Mouse (Mus musculus) left cerebral cortex, adult 8-10 months (tissue): Measurements from ENCODE around the gene St8sia1. TPM values are rescaled to one million over a fixed set of nuclear protein-coding genes. Genes with fewer than 3 reads are reported as not detected.

Source experiments
- DNase-seq, 2 experiments: peaks; one replicate each; pipeline ENCODE4 v3.0.0; 2022; ENCODE audit warnings: low spot score in 2 of 2
- total RNA-seq, 4 experiments: library from RNA; stranded (reverse); gene quantifications; 2 replicates each; pipeline ENCODE4 v1.2.4; 2022

Gene St8sia1
- total RNA-seq, 4 experiments from 2014 or later, result 29.4 to 41.0 (median 34.8) TPM

DNA sequence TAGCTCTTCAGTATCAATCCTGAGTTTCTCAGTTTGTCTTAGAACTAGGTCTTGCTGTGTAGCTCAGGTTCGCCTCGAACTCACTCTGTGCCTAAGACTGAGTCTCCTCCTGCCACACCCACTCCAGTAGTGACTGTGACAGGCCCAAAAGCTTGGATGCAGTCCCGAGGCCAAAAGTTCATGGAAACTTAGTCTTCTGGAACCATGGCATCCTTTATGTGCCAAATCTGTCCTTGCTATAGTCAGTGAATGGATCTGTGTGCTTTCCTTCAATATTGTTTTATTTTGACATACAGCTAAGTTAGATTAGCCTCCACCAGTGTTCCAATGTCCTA, 54.5 kb downstream of the St8sia1 start:
- no peak for DNase-seq

DNA sequence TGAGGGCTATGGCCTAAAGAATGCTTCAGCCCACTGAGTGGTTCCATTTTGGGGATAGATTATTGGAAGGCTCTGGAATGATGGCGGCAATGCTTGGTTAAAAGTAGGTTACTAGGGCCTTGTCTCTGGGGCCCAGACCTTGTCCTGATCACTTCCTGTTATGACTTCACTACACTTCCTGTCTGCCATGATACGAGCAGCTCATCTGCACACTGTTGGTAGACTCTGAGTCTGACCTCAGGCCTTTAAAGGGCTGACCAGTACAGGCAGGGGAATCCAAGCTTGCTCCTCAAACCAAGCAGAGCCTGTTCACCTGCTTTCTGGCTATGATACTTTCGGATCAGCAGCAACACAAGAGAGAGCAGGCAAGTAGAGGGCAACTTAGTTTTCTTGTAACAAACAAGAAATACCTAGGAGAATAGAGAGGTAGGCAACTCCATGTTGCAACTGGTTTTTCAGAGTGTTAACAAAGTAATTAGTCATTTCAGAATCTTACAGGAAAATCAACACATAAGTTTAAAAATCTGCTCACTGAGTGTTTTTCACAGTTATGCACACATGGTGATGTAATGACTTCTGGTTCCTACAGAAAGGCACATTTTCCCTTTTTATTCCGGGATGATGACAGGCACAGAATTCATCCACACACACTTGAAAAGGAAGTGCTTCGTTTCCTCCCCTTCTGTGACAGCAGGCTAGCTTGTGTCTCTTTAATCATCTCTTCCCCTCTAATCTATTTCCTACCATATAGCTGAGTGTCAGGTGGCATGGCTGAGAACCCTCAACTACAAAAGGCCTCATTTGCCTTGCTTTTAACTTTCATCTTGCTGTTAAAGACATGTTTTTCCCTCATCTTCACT, 55.1 kb downstream of the St8sia1 start:
- DNase-seq, result no peak

DNA sequence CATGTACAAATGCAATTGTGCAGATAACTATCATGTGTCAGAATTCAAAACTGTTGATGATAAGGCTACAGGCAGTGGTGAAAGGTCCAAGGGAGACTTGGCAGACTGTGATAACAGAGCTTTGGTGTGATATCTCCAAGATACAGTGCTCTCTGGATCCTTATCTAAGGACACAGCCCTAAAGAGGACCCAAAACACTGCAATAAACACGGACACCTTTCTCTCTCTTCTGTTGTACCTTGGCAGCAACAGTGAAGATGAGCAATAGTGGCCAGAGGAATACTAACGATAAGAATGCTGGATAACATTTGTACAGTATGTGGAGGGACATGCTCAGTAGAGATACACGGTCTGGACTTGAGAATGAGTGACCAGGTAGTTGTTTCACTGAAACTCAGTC, 55.8 kb downstream of the St8sia1 start:
- no peak for DNase-seq

DNA sequence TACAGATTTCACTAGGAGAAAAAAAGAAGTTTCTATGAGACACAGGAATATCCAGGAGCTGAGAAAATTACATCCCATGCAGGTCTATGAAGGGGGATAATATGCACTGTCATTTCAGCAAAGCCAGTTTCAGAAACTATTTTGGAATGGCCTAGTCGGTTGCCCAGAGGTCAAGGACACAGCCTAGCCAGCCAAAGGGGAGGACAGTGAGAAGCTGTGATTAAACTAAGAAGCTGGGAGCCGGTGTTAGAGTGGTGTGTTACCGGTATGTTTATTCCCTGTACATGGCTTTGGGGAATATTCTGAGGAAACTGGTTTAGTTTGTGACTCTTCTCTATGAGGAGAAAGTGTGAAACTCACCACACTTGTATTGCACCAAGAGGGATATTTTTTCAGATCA, 68.9 kb downstream of the St8sia1 start:
- no peak for DNase-seq

DNA sequence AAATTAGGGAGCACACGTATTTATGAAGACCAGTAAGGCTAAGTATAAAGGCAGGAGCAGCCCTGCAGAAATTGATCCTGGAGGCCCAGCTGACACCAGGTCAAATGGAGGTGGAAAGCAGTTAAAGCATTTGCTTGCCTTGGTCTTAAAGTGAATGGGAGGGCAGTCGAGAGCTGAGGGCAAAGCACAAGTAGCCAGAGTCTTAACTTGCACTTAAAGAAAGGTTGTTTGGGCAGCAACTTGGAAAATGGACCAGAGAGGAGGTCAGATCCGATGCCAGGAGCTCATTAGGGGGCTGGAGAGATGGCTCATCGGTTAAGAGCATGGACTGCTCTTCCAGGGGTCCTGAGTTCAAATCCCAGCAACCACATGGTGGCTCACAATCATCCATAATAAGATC, 70.5 kb downstream of the St8sia1 start:
- no peak for DNase-seq

DNA sequence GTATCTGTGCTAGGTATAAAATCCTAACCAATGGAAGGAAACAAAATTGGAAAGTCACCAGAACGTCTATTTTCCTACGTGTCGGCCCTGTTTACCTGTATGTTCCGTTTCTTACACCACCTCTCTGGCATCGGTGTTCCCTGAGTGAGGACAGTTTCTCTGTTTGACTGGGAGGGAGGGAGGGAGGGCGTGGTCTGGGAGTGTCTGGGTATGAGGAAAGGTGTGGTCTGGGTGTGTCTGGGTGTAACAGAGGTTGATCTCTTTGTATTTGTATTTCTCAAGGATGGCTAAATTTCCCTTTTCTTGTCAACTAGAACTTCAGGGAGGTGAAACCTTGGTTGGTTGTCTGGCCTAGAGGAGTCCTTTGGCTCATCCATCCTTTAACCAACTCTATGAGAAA, 73.9 kb downstream of the St8sia1 start:
- no peak for DNase-seq

DNA sequence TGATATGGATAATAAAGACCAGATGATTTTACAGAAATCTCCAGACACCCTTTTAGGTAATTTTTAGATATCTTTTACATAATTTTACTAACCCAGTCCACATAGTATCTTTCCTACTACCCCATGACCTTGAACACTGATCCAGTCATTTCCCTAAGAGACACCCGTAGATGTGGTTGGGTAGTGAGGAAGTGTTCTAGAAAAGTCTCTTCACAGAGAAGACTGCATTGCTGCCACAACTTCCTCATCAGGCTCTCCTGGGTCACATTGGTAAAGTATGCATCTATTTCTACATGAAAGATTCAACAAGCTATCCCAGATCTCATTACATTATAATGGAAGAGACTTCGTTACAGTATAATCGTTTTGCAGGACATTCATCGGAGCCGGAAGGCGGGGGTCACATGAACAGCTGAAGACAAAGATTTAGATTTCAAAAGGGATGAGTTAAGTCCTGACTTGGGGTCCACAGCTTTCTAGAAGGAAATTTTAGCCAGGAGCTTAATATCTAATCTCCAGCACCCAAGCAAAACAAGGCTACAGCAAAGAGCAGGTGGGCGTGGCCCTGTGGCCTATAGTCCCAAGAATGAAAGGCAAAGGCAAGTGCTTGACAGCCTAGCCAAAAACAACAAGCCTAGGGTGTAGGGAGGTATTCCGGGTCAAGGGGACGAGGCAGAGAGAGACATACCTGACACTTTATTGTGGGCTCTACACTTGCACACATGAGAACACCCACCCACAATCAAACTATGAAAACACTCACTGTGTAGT, 75.1 kb downstream of the St8sia1 start:
- DNase-seq, result no peak

DNA sequence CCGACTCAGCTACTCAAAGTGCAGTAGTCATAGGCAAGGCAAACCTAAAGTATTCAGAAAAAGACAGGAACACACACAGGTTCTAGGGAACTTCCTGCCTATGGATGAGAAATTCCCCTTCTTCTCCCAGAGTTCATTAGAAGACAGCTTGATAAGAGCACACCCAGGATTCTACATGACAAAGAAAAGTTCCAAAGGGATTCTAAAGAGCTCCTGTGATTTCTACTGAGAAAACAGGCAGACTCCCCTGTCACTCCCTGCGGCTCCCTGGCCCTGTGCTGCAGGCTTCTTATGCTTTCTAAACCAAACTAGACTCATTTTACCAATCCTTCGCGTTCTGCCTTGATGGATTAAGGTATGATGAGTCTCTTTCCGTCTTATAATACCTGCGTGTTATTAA, 75.9 kb downstream of the St8sia1 start:
- no peak for DNase-seq

DNA sequence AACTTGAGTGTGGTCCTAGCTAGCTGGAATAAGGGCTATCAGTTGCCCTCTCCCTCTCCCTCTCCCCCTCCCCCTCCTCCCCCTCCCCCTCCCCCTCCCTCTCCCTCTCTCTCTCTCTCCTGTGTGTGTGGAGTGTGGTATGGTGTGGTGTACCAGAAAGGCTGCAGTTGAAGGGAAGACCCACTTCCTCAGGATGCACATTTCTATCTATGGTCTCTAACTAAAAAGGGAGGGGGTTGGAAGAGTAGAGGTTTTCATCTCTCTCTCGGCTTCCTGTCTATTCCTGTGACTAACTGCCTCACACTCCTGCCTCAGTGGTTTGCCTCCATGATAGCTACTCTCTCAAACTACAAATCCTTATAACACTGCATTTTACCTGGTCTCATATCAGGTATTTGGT, 76.9 kb downstream of the St8sia1 start:
- no peak for DNase-seq

DNA sequence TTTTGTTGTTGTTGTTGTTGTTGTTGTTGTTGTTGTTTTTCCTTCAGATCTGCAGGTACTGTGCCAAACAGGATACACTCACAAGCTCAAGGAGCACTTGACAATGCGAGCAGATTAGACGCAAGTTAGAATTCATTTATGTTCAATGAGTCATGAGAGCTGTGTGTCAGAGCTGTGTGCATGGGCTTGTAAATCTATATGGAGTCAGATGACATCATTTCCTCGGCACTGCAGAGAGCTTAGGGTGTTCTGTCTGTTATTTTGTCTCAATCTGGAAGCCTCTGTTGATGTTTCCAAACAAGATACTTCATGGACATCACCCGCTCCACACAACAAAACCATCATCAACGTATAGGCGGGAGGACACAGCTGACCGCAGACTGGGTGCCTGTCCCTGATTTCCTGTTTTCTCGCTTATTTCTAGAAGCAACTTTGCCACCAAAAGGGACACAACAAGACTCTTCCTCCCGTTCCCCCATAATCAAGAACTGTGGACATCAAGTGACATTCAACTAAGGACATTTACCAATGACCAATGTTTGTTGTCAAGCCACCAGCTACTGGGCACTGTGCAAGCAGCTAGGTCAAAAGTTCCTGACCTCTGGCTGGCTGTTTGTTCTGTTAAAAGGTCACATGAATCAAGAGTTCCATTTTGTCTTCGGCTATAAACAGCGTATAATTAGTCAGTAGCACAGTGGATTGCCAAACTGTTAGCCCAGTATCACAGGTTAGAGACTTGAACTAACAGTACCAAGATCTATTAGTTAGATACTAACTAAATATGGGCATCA, 78.7 kb downstream of the St8sia1 start:
- no peak for DNase-seq

DNA sequence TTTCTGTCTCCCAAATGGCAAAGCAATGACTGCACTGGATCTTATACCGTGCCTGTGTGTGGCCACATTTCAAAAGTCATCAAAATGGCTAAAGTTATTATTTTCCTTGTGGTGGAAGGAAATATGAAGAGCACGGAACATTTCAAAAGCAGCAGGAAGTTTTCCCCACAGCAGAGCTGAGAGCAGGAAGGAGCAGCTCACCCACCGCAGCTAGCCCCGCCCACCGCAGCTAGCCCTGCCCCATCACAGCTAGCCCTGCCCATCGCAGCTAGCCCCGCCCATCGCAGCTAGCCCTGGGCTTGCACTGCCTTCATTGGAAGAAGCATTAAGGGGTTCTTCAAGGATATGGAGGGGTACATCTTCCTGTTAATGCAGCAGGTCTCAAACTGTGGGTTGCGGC, 80.1 kb downstream of the St8sia1 start:
- no peak for DNase-seq

DNA sequence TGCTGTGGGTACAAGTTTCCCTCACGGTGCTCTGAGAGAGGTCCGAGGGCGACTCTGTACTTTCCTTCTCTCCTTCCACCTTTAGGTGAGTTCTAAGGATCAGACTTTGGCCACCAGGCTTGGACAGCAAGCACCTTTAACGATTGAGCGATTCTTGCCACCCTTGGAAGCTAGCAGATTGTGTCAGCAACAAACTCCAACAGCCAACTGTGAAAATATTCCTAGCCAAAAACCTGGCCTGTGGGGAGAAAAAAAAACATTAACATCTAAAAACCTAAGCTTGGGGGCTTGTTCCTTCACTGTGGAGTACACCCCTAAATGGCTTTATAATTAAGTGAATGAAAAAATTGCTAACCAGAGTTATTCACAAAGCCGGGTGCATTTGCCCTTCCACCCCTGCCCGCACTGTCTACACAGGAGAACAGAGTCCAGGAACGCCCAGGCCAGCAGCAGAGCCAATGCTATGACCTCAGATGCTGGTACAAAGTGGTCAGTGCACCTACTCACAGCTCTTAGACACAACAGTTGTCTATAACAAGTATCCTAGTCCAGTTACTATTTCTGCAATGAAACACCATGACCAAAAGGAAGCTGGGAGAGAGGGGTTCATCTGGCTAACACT, 83.3 kb downstream of the St8sia1 start:
- no peak for DNase-seq

DNA sequence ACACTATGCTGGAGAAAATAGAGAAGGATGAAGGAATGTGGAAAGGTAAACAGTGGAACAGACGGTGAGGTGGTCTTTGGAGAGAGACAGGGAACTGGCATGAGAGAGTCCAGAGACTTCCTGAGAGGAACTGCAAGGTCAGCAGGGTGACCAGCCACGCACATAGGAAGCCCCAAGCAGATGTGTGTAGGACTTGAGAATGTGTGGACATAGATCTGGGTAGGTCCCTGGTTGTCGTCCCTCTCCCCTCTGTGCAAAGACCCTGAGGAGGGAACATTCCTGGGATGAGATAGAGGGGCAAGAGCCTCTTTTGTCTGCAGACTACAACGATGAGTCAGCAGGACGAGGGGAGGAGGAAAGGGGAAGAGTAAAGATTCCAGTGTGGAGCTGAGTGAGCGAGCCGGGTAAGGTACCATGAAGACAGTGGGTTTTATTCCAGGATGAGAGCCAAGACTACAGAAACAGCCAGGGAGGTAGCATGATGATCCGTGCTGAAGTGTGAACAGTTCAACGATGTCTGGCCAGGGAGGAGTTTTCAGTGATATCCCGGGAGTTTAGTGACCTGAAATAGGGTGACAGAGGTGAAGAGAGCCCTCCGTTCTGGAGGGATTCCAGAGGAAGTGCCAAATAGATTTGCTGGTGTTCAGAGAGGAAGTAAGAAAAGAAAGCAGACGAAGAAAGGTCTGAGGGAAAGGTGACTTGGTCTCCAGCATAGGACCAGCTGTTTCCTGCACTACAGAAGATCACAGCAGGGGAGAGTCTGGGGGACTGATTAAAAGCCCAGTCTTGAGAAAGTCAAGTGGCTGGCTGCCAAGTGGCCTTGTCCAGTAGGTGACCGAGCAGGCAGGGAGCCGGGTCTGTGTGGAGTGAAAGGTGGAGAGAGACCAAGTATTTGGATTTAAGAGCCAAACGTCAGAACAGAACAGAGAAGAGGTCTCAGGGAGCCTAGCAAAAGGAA, 85.2 kb downstream of the St8sia1 start:
- no peak for DNase-seq

DNA sequence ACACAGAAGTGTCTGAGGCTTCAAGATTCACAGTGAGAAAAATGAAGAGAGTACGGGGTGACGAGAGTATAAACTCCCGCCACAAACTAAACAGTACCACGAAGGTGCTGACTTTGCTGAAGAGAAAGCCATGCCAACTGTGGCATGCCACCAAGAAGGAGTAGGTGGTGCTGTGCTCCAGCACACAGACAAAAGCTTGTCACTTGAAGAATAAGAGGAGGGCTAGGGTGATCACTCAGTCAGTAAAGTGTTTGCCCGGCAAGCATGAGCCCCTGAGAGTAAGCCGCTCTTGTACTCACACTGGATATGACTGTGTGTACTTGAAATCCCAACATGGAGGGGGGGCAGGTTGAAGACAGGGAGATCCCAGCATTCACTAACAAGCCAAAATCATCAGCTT, 87.0 kb downstream of the St8sia1 start:
- no peak for DNase-seq

DNA sequence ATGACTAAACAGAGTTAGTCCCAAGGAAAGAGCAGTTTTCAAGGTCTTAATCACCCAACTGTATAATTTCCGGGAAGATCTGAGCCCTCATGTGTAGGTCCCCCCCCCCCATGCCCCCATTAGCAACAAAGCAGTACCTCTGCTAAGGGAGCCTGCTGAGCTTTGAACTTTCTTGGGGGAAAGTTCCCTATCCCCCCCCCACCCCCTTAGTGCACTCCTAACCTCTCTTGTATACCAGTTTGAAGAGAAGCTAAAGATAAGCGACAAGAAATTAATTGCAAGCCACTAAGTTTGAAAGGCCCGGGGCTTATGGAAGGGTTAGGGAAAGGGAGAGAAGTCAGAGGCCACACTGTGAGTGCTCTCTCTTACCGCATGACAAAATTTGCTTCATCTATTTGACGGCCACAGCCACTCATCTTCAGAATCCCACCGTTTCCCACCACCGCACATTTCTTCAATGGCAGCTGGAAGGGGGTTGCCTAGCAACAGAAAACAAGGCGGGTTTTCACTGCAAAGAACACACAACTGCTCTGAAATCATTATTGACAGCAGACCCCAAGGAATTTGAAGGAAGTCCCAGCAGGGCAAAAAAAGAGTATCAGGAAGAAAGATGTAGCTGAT, 87.9 kb downstream of the St8sia1 start:
- no peak for DNase-seq

DNA sequence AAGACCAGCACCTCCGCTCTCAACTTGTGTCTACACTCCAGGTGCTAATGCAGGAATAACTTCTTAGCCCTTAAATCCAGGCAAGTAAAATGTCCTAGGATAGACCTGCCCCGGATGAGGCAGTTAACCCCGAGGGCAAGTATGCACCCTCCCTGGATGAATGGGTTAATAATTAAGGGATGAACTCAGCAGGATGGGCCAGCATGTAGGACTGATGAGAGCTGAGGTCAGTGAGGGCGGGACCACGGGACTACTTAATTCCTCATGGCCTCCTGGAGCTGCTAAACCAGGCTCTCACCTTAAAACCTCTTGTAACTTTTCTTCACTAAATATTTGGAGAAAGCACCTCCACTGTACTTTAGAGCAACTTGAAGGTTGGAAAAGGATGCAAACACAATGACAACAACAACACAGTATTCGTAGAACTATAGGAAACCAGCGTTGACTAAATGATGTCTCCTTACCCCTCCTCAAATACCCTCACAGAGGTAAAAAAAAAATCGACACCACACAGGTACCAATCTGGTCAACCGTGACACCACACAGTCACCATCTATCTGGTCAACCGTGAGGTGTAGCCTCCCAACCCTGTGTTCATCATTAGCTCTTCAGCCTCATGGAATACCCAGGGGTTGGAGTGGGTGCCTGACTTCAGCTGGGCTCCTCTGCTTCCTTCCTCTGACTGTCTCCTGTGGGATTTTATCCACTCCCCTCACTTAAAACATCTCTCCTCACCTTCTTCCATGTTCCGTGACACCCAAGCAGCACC, 90.3 kb downstream of the St8sia1 start:
- no peak for DNase-seq

DNA sequence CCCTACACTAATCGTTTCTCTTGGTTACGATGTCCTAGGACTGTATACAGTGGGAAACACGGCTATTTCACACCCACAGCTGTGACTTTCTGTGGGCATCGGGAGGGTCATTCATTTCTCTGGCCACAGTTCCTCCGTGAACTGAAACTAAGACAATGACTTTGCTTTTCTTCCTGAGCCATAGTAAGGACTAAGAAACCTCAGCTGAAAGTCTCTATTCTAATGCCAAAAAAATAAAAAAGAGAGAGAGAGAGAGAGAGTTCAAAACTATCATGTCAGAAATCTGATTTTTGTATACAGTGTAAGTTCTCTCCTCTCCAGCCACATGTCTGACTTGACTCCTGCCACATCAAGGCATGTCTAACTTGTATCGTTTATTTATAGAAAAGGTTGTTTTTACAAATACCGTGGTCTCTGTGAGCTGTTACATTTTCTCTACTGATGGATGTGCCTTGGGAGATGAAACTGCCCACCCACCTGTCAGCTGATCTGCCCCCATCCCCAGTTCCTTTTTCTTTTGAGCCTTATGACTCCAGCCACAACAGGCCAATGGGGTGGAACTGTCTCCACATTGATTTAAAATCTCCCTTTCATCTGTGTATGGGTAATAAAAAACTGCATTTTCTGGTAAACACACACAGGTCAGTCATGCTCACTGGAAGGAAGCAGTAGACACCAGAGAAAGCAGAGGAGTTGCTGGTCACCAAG, 94.4 kb downstream of the St8sia1 start:
- DNase-seq, result no peak

DNA sequence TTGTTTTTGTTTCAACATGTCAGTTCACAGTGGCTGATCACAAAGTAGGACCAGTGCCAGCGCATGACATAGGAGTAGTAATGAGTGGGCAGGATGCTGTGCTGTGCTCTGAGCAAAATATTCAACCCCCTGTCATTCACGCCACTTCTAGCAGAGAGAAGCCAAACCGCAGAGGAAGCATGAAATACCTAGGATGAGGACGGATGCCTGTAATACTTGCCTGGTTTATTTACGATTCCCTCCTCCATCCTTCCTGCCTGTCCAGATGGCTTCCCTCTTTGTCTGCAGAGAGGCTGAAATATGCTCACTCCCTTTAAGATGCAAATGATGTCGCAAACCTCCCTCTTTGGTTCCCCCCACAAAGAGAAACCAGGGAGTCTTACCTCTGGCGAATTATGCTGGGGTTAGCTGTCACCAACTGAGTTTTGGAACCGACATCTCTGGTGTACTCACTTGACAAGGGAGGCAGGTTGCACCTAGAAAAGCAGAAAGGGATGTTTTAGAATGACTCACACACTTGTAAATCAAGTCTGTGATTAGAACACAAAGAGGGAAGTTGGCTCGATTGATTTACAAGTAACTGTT, 96.7 kb downstream of the St8sia1 start:
- DNase-seq, result peak in 1 of 2 experiments; percentile 21
